Mouse (Mus musculus): ENCODE results near the gene Vsx1. TPM values are rescaled to one million over a fixed set of nuclear protein-coding genes. Genes with fewer than 3 reads are reported as not detected.

Gene Vsx1
- polyA plus RNA-seq, 1 experiment from 2014 or later, result 0.06 TPM

Other genes with a start within 250 kb of the Vsx1 start
- gene Zfp442, start 237.9 kb downstream of the Vsx1 start, polyA plus RNA-seq (2015; fragmentation: Nextera tagmentation; extraction: Ambion mirVana), result 8.0 and 8.5 TPM in 2 replicates
- gene Zfp345, start 204.3 kb downstream of the Vsx1 start, polyA plus RNA-seq (2015; fragmentation: Nextera tagmentation; extraction: Ambion mirVana), result 0.11 TPM in 1 of 2 replicates, not detected in the other
- 0.23 and 0.28 TPM in 2 replicates for gene Cst7, start 118.9 kb downstream of the Vsx1 start, polyA plus RNA-seq (2015; fragmentation: Nextera tagmentation; extraction: Ambion mirVana)
- 39.5 and 42.1 TPM in 2 replicates for gene Apmap, start 80.8 kb downstream of the Vsx1 start, polyA plus RNA-seq (2015; fragmentation: Nextera tagmentation; extraction: Ambion mirVana)
- 16.7 and 20.9 TPM in 2 replicates for gene Acss1, start 20.9 kb downstream of the Vsx1 start, polyA plus RNA-seq (2015; fragmentation: Nextera tagmentation; extraction: Ambion mirVana)
- 71.5 and 71.8 TPM in 2 replicates for gene Entpd6, start 59.7 kb upstream of the Vsx1 start, polyA plus RNA-seq (2015; fragmentation: Nextera tagmentation; extraction: Ambion mirVana)
- gene Pygb, start 97.4 kb upstream of the Vsx1 start, polyA plus RNA-seq (2015; fragmentation: Nextera tagmentation; extraction: Ambion mirVana), result 111 and 116 TPM in 2 replicates
- 120 and 127 TPM in 2 replicates for gene Abhd12, start 215.4 kb upstream of the Vsx1 start, polyA plus RNA-seq (2015; fragmentation: Nextera tagmentation; extraction: Ambion mirVana)
- 15.0 TPM in 2 replicates for gene Gins1, start 216.0 kb upstream of the Vsx1 start, polyA plus RNA-seq (2015; fragmentation: Nextera tagmentation; extraction: Ambion mirVana)

All from midbrain, embryonic 15.5 days (tissue).